9 mouse cellular contexts compared by ENCODE assay signal in the genomic region with DNA sequence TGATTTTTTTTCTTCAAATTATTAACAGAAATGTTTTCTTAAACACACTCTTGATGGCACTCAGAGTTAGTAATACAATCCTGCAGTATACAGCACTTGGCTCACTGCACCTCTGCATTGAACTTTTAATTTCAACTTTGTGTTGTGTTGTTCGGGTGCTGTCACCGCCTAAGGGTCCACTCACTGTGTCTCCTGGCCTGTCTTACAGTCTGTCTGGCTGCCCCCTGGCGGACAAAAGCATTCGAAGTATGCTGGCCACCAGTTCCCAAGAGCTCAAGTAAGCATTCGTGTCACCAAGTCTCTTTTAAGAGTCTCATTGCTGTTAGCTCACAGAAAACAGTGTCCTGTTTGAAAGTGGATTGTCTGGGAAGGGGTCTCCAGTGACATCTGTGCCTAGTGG.
A peak's percentile ranks its signal among the peaks of the same experiment; 100 is the strongest.
DNase-seq lines count a peak whose midpoint lies in the region; ATAC-seq and TF ChIP-seq lines count a peak whose summit lies in the region.
"Had no signal": no experiment of that assay in that cellular context is flagged by ENCODE, and none has a peak within 500 bp of the region (broad histone marks: within the 10 kb centered on the region; RNA-seq: fewer than 3 reads in every experiment).

No protein-coding gene starts in this region.

- intact Hi-C loops in gastrocnemius, adult 2 months (cut with DNase I), result loop anchor here (1.0 kb wide), 1 partner anchor 179 kb away; no protein-coding TSS in a partner anchor

- H3K4me3 ChIP-seq in gastrocnemius, adult 2 months, result no peak overlapping the region
- H3K4me3 ChIP-seq in forebrain, embryonic 13.5 days, result no peak overlapping the region
- H3K4me3 ChIP-seq in midbrain, embryonic 11.5 days (ENCODE audit: low read depth, low read length), result no peak overlapping the region
- H3K4me3 ChIP-seq: neural tube, embryonic 13.5 days had no signal

- H3K27ac ChIP-seq in gastrocnemius, adult 2 months, result no peak overlapping the region
- no peak overlapping the region for H3K27ac ChIP-seq in forebrain, embryonic 13.5 days
- no peak overlapping the region for H3K27ac ChIP-seq in midbrain, embryonic 11.5 days (ENCODE audit: low read depth, low read length)
- H3K27ac ChIP-seq: neural tube, embryonic 13.5 days had no signal

- ATAC-seq in forebrain, embryonic 13.5 days, result peak; percentile 59; the same call in 1 of the 2 replicates
- 0 out of 2 replicates have a peak, but pooled peaks have one; percentile 42 for ATAC-seq in midbrain, embryonic 11.5 days (ENCODE audit: low FRiP score)
- ATAC-seq in megakaryocyte, adult 5-6 weeks (ENCODE audit: poor library complexity, severe bottlenecking), result no peak

- DNase-seq in gastrocnemius, adult 2 months, result peak; percentile 69
- no peak for DNase-seq in gastrocnemius, postnatal 25 days
- DNase-seq in 3T3-L1 (ENCODE audit: low read depth, low spot score), result peak; percentile 68
- DNase-seq in adrenal gland, postnatal 14 days, result peak; percentile 76
- DNase-seq in kidney, postnatal 10 days, result peak; percentile 78
- peak; percentile 88 for DNase-seq in midbrain, embryonic 11.5 days (ENCODE audit: low spot score, missing footprints)

- no peaks in the 10 kb centered on the region for H3K27me3 ChIP-seq in forebrain, embryonic 13.5 days
- H3K27me3 ChIP-seq in midbrain, embryonic 11.5 days (ENCODE audit: control insufficient read depth, insufficient read depth, low read length), result no peaks in the 10 kb centered on the region
- H3K27me3 ChIP-seq: neural tube, embryonic 13.5 days had no signal

- no peak overlapping the region for H3K9ac ChIP-seq in forebrain, embryonic 13.5 days
- no peak overlapping the region for H3K9ac ChIP-seq in midbrain, embryonic 11.5 days (ENCODE audit: low read length)
- H3K9ac ChIP-seq: neural tube, embryonic 13.5 days had no signal

- no peak overlapping the region for H3K4me2 ChIP-seq in forebrain, embryonic 13.5 days
- no peak overlapping the region for H3K4me2 ChIP-seq in midbrain, embryonic 11.5 days
- H3K4me2 ChIP-seq: neural tube, embryonic 13.5 days had no signal

- TF ChIP-seq CTCF in gastrocnemius, adult 2 months (IDR thresholded peaks at IDR 0.05), result peak; percentile 71

- H3K9me3 ChIP-seq in forebrain, embryonic 13.5 days (replicated peaks), result no peaks in the 10 kb centered on the region
- no peaks in the 10 kb centered on the region for H3K9me3 ChIP-seq in midbrain, embryonic 11.5 days (ENCODE audit: control insufficient read depth, low read length)
- H3K9me3 ChIP-seq: neural tube, embryonic 13.5 days had no signal

- 17% methylated on average over 5 of the region's 5 CpGs for WGBS in forebrain, embryonic 13.5 days
- WGBS in midbrain, embryonic 11.5 days, result 34% methylated on average over 5 of the region's 5 CpGs

- H3K4me1 ChIP-seq in forebrain, embryonic 13.5 days, result peaks cover 8% of the 10 kb centered on the region
- no peaks in the 10 kb centered on the region for H3K4me1 ChIP-seq in midbrain, embryonic 11.5 days (ENCODE audit: control insufficient read depth, insufficient read depth, low read length)
- H3K4me1 ChIP-seq: neural tube, embryonic 13.5 days had no signal

- peaks cover 43% of the 10 kb centered on the region for H3K36me3 ChIP-seq in forebrain, embryonic 13.5 days (ENCODE audit: poor library complexity, severe bottlenecking)
- no peaks in the 10 kb centered on the region for H3K36me3 ChIP-seq in midbrain, embryonic 11.5 days (ENCODE audit: control insufficient read depth, insufficient read depth, low read length)
